Mouse (Mus musculus): ENCODE results near the gene Ms4a4a.

GRCm38 (mm10) chr19:11371181-11371580 lies 4.1 kb upstream of the Ms4a4a start:
- TF ChIP-seq GATA1 (IDR thresholded peaks at IDR 0.05; ENCODE audit: low read length) (no peak), TAL1 (IDR thresholded peaks at IDR 0.05; ENCODE audit: low read length) (no peak)
